Mouse (Mus musculus) brain, adult 2 months (tissue): Measurements from ENCODE around the gene Tgm3.

ENCODE experiments used
- DNase-seq: peaks from one replicate; pipeline ENCODE4 v3.0.0; 2011; ENCODE audit warnings: low read depth, low spot score

Tgm3 gene

DNA sequence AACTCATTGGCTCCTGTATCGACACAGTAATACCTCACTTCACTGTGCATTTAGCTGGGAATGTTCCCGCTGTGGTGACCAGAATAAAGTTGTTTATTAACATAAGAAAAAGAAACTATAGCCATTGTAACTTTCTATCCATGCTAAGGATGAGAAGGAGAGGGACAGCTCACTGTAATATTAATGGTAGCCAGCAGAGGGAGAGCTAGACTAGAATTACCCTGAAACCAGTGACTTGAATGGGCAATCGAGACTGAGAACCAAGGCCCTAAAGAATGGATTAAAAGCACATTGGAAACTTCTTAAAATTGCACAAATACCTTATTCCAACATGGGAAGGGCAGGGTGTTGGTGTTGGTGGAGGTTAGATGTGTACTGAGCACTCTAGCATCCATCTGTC lies 56.1 kb downstream of the Tgm3 start:
- peak; percentile 63 for DNase-seq

DNA sequence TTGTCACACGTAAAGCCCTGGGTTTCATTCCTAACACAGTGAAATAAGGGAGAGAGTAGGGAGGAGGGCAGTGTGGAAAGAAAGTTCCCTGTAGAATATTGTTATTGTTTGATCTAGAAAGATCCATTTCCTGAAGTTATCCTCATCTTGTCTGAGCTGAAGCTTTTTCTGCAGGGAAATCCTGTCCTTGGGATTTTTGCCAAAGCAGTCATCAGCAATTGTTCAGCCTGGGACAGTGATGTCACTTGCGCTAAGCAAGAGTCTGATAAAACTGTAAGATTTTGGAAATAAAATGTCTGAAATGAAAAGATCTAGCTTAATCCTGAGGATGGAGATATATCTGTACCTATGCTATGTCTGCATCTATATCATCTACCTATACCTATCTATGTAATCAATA lies 58.2 kb downstream of the Tgm3 start:
- DNase-seq: no peak
